Mouse (Mus musculus) forelimb bud, embryonic 11.5 days (tissue): ENCODE results near the gene Fxyd3.

Experiments used
- DNase-seq: peaks from one replicate; pipeline ENCODE4 v3.0.0-alpha.2; 2012; ENCODE audit warnings: low read depth, low spot score

Fxyd3 gene

GRCm38 (mm10) chr7:31049846-31050281 is 26.6 kb downstream of the Fxyd3 start:
- DNase-seq: no peak

DNA sequence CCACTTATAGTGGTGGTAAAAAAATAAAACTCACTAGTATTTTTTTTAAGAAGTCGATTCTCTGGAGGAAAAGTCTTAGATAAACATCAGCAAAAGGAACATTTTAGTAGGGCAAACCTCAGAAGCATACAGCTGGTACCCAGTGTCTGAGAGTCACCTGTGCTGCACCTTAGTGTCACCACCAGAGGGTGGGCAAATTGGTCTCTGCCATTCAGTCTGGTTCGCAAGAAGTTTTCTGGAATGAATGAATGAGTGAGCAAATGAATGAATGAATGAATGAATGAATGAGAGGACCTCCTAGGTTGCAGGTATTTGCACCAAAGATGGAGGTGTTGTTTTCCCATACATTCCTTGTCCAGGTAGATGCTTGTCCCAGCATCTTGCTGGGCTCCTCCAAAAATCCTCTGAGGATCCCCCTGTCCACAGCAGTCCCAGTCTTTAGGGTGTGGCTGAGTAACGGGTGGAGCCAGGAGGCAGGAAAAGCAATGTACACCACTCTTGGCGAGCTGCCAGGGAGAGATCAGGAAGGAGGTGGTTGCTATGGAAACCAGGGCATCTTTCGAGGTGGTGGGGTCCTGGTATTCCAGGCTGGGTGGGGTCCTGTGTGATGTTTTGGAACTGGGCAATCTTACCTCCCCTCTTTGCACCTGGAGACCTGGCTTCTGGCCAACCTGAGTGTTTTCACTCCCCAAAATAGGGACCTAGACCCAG is 27.2 kb downstream of the Fxyd3 start:
- peak; percentile 43 for DNase-seq

- DNase-seq: no peak
Measured at GRCm38 (mm10) chr7:31042431-31042910, 34.0 kb downstream of the Fxyd3 start, which contains the start of gene Fxyd5. TSS of gene Fxyd5 (minus strand) at chr7:31042481.

- DNase-seq: no peak
Measured at GRCm38 (mm10) chr7:31041662-31042315, 34.7 kb downstream of the Fxyd3 start.

DNA sequence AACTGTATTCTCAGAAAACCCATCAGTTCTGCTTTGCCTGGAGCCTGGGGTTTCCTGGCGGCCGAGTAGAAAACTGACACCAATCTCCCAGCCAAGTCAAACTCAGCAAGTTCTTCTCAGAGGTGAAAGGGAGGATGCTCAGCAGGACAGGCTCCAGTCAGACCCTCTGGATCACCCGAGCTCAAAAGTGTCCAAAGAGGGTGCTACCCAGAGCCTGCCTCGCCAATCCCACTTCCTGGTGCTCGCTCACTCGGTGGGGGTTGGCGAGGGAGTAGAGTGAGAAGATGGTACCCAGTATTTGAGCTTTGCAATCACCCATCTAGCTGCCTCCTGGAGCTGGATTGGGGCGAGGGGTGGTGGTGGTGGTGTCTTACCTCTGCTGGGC is 35.5 kb downstream of the Fxyd3 start:
- DNase-seq: no peak

- DNase-seq: no peak
Measured at GRCm38 (mm10) chr7:31040281-31041022, 36.1 kb downstream of the Fxyd3 start.

GRCm38 (mm10) chr7:31039011-31039410 is 37.5 kb downstream of the Fxyd3 start:
- DNase-seq: no peak

- DNase-seq: no peak
Measured at GRCm38 (mm10) chr7:31037675-31038074, 38.8 kb downstream of the Fxyd3 start.

- no peak for DNase-seq
Measured at GRCm38 (mm10) chr7:31036917-31037316, 39.6 kb downstream of the Fxyd3 start.

GRCm38 (mm10) chr7:31035291-31035690 is 41.2 kb downstream of the Fxyd3 start:
- DNase-seq: no peak

GRCm38 (mm10) chr7:31034789-31035188 is 41.7 kb downstream of the Fxyd3 start:
- DNase-seq: no peak

DNA sequence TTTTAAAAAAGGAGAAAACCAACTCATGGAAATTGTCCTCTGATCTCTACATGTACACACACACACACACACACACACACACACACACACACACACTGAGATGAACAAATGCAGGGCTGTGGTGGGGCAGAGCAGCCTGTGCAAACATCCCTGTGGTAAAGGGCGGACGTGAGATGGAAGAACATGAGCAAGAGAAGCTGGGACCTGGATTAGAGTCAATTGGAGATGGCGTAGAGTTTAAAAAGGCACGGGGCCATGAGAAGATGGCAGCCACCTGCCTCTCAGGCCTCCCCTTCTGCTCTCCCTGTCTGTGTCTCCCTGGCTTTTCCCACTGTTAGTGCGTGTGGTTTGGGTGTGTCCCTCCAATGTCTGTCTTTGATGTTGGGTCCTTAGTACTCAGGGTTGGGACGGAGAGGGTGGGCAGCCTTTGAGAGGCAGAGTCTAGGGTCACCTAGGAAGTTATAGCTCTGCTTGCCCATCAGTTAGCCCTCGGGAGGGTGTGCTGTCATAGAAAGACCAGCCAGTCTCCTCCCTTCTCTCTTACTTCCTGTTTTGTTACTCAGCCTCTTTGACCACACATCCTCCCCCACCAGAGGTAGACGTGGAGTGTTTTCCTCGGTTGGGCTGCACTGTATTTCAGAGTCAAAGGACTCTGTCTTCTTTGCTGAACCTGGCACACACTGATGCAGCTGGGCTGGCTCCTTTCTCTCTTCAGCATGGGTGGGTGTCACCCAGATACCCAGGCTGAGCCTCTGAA is 42.9 kb downstream of the Fxyd3 start:
- no peak for DNase-seq

- DNase-seq: no peak
Measured at GRCm38 (mm10) chr7:31031731-31032130, 44.8 kb downstream of the Fxyd3 start.

GRCm38 (mm10) chr7:31030717-31031116 is 45.8 kb downstream of the Fxyd3 start:
- no peak for DNase-seq

- DNase-seq: no peak
Measured at GRCm38 (mm10) chr7:31028609-31029008, 47.9 kb downstream of the Fxyd3 start.
